Mouse (Mus musculus) forebrain, embryonic 11.5 days (tissue): ENCODE measurements around the gene Olfr1444. TPM values are rescaled to one million over a fixed set of nuclear protein-coding genes. Genes with fewer than 3 reads are reported as not detected.

Source experiments
- ATAC-seq: fragments of 200-750 bp; cut with Nextera tagmentation; replicated peaks from 2 replicates; pipeline ENCODE4 v1.8.0; 2017; ENCODE audit warnings: moderate TSS enrichment; ENCODE audit not compliant: low FRiP score
- DNase-seq: peaks from one replicate; pipeline ENCODE4 v3.0.0-alpha.2; 2017; ENCODE audit warnings: low spot score
- H3K27ac ChIP-seq: fragments of 300-500 bp; sonication (generic); 2 replicates; pipeline ENCODE4 v1.5.1; 2014; ENCODE audit warnings: low read depth, low read length
- H3K27me3 ChIP-seq: fragments of 300-500 bp; sonication (generic); 2 replicates; pipeline ENCODE4 v1.6.1; 2014; ENCODE audit warnings: mild to moderate bottlenecking, low read length, mixed read lengths; ENCODE audit not compliant: control insufficient read depth, insufficient read depth
- H3K36me3 ChIP-seq: fragments of 300-500 bp; sonication (generic); 2 replicates; pipeline ENCODE4 v1.6.1; 2014; ENCODE audit warnings: mild to moderate bottlenecking, low read length, moderate library complexity, mixed read lengths; ENCODE audit not compliant: control insufficient read depth, insufficient read depth
- H3K4me1 ChIP-seq: fragments of 300-500 bp; sonication (generic); replicated peaks from 2 replicates; pipeline ENCODE4 v1.6.1; 2014; ENCODE audit warnings: low read length, mixed read lengths; ENCODE audit not compliant: control insufficient read depth, insufficient read depth
- H3K4me2 ChIP-seq: fragments of 300-500 bp; sonication (generic); 2 replicates; pipeline ENCODE4 v1.6.1; 2014; ENCODE audit warnings: low read depth, mild to moderate bottlenecking, low read length, moderate library complexity, mixed read lengths; ENCODE audit not compliant: severe bottlenecking
- H3K4me3 ChIP-seq: fragments of 300-500 bp; sonication (generic); 2 replicates; pipeline ENCODE4 v1.5.1; 2014; ENCODE audit warnings: low read depth, low read length
- H3K9ac ChIP-seq: fragments of 300-500 bp; sonication (generic); 2 replicates; pipeline ENCODE4 v1.6.1; 2014; ENCODE audit warnings: low read length
- H3K9me3 ChIP-seq: fragments of 300-500 bp; sonication (generic); 2 replicates; pipeline ENCODE4 v1.6.1; 2016; ENCODE audit warnings: low read length, mixed read lengths; ENCODE audit not compliant: control insufficient read depth
- WGBS: fragments of 180-500 bp; shearing (Covaris S2); extraction: QIAGEN DNeasy Blood & Tissue Kit; methylation state at CpG from one replicate; pipeline ENCODE4 v1.1.7; 2014; 5-methylcytosine and 5-hydroxymethylcytosine counted together
- polyA plus RNA-seq: library from polyadenylated mRNA; unstranded; fragments of >200 nt; fragmentation: Nextera tagmentation; extraction: Ambion mirVana; gene quantifications from 2 replicates; pipeline ENCODE4 v1.2.1, GENCODE M21; 2014

The Olfr1444 gene
- polyA plus RNA-seq, 1 experiment from 2014 or later: not detected

GRCm38 (mm10) chr19:12838507-12838906 is 18.6 kb upstream of the Olfr1444 start:
- DNase-seq (no peak), ATAC-seq (no peak)
- Histone ChIP-seq H3K27ac (no peak overlapping the region), H3K9me3 (no peaks in the 10 kb centered on the region), H3K9ac (no peak overlapping the region), H3K27me3 (no peaks in the 10 kb centered on the region), H3K4me1 (no peaks in the 10 kb centered on the region), H3K4me2 (no peak overlapping the region), H3K4me3 (no peak overlapping the region), H3K36me3 (no peaks in the 10 kb centered on the region)
- 85% methylated on average over 1 of the region's 1 CpGs for WGBS

- ATAC-seq: no peak
Measured at GRCm38 (mm10) chr19:12846382-12846781, 10.7 kb upstream of the Olfr1444 start, which contains the start of gene Gm5244. Gm5244 (plus strand) TSS chr19:12846682.

GRCm38 (mm10) chr19:12883555-12883954 is 26.5 kb downstream of the Olfr1444 start, which contains the start of gene Olfr1445:
Olfr1445 (plus strand) TSS chr19:12883855.
- Histone ChIP-seq H3K4me3 (no peak within 1 kb of the TSS), H3K4me1 (no peaks in the 10 kb centered on the region), H3K9ac (no peak within 1 kb of the TSS), H3K4me2 (no peak within 1 kb of the TSS), H3K36me3 (no peaks in the 10 kb centered on the region), H3K27ac (no peak within 1 kb of the TSS), H3K27me3 (no peaks in the 10 kb centered on the region), H3K9me3 (no peaks in the 10 kb centered on the region; the same call in 1 of the 2 replicates)
- DNase-seq (no peak), ATAC-seq (no peak)
- 85% methylated on average over 2 of the region's 2 CpGs for WGBS

More at GRCm38 (mm10) chr19:12846382-12846781, 10.7 kb upstream of the Olfr1444 start, which contains the start of gene Gm5244:
- Histone ChIP-seq H3K4me1 (no peaks in the 10 kb centered on the region), H3K27me3 (no peaks in the 10 kb centered on the region), H3K9me3 (no peaks in the 10 kb centered on the region), H3K4me3 (no peak within 1 kb of the TSS), H3K4me2 (no peak within 1 kb of the TSS), H3K9ac (no peak within 1 kb of the TSS), H3K36me3 (no peaks in the 10 kb centered on the region), H3K27ac (no peak within 1 kb of the TSS)
- no peak for DNase-seq

- no peak within 1 kb of the TSS for H3K9ac ChIP-seq
- H3K27ac ChIP-seq: no peak within 1 kb of the TSS
- H3K27me3 ChIP-seq: no peaks in the 10 kb centered on the region
- 74% methylated on average over 1 of the region's 1 CpGs for WGBS
- ATAC-seq: no peak
- H3K36me3 ChIP-seq: no peaks in the 10 kb centered on the region
- H3K4me3 ChIP-seq: no peak within 1 kb of the TSS
- DNase-seq: no peak
- no peaks in the 10 kb centered on the region for H3K9me3 ChIP-seq
- H3K4me1 ChIP-seq: no peaks in the 10 kb centered on the region
- no peak within 1 kb of the TSS for H3K4me2 ChIP-seq
Measured at GRCm38 (mm10) chr19:12893424-12893823, 36.3 kb downstream of the Olfr1444 start, which contains the start of gene Olfr1446. Olfr1446 (minus strand) TSS chr19:12893524.

GRCm38 (mm10) chr19:12903643-12904042 is 46.6 kb downstream of the Olfr1444 start, which contains the start of gene Olfr1447:
Olfr1447 (minus strand) TSS chr19:12903743.
- no peak for DNase-seq
- Histone ChIP-seq H3K9me3 (no peaks in the 10 kb centered on the region; the same call in 1 of the 2 replicates), H3K4me2 (no peak within 1 kb of the TSS), H3K4me3 (no peak within 1 kb of the TSS), H3K4me1 (no peaks in the 10 kb centered on the region), H3K9ac (no peak within 1 kb of the TSS), H3K36me3 (no peaks in the 10 kb centered on the region), H3K27ac (no peak within 1 kb of the TSS), H3K27me3 (no peaks in the 10 kb centered on the region)
- 90% methylated on average over 1 of the region's 1 CpGs for WGBS
- no peak for ATAC-seq

Other genes starting within 250 kb of the Olfr1444 start
- not detected in 2 replicates for gene Glyat, start 224.0 kb upstream of the Olfr1444 start, polyA plus RNA-seq
- not detected in 2 replicates for gene Olfr1442, start 186.8 kb upstream of the Olfr1444 start, polyA plus RNA-seq
- not detected in 2 replicates for gene Olfr1443, start 179.2 kb upstream of the Olfr1444 start, polyA plus RNA-seq
- not detected in 2 replicates for gene Keg1, start 161.5 kb upstream of the Olfr1444 start, polyA plus RNA-seq
- 0.37 and 0.80 TPM in 2 replicates for gene Cntf, start 91.7 kb upstream of the Olfr1444 start, polyA plus RNA-seq
- 11.6 and 11.9 TPM in 2 replicates for gene Zfp91, start 61.2 kb upstream of the Olfr1444 start, polyA plus RNA-seq
- gene Lpxn, start 61.1 kb upstream of the Olfr1444 start, polyA plus RNA-seq: 1.2 and 1.3 TPM in 2 replicates
- not detected in 2 replicates for gene Gm5244, start 10.6 kb upstream of the Olfr1444 start, polyA plus RNA-seq
- not detected in 2 replicates for gene Olfr1445, start 26.6 kb downstream of the Olfr1444 start, polyA plus RNA-seq
- not detected in 2 replicates for gene Olfr1446, start 36.2 kb downstream of the Olfr1444 start, polyA plus RNA-seq
- not detected in 2 replicates for gene Olfr1447, start 46.5 kb downstream of the Olfr1444 start, polyA plus RNA-seq
- not detected in 2 replicates for gene Olfr1448, start 67.1 kb downstream of the Olfr1444 start, polyA plus RNA-seq
- not detected in 2 replicates for gene Olfr1449, start 73.6 kb downstream of the Olfr1444 start, polyA plus RNA-seq
- gene Olfr1450, start 93.0 kb downstream of the Olfr1444 start, polyA plus RNA-seq: not detected in 2 replicates
- not detected in 2 replicates for gene Olfr1451, start 137.7 kb downstream of the Olfr1444 start, polyA plus RNA-seq
- not detected in 2 replicates for gene Olfr1453, start 171.0 kb downstream of the Olfr1444 start, polyA plus RNA-seq
- not detected in 2 replicates for gene Olfr1454, start 203.3 kb downstream of the Olfr1444 start, polyA plus RNA-seq
- not detected in 2 replicates for gene Olfr1457, start 240.6 kb downstream of the Olfr1444 start, polyA plus RNA-seq
- not detected in 2 replicates for gene Olfr1458, start 249.5 kb downstream of the Olfr1444 start, polyA plus RNA-seq